In genomic region chr9:107542721-107543120, GRCm38 (mm10) we compare ENCODE assay signal across 8 mouse cellular contexts. TPM values are rescaled to one million over a fixed set of nuclear protein-coding genes. Genes with fewer than 3 reads are reported as not detected.
DNase-seq lines count a peak whose midpoint lies in the region; ATAC-seq and TF ChIP-seq lines count a peak whose summit lies in the region.

No protein-coding gene starts in this region.

- H3K4me2 ChIP-seq in neural tube, embryonic 11.5 days (ENCODE audit: low read depth) = peak overlapping the region; percentile 85
- H3K4me2 ChIP-seq in limb, embryonic 12.5 days = peak overlapping the region; percentile 83
- H3K4me2 ChIP-seq in stomach, postnatal 0 days (replicated peaks; ENCODE audit: low read depth) = peak overlapping the region; percentile 78

- 47% methylated on average over 8 of the region's 8 CpGs for WGBS in neural tube, embryonic 11.5 days
- WGBS in limb, embryonic 12.5 days = 36% methylated on average over 8 of the region's 8 CpGs
- 35% methylated on average over 8 of the region's 8 CpGs for WGBS in stomach, postnatal 0 days

- H3K36me3 ChIP-seq in neural tube, embryonic 11.5 days (ENCODE audit: control insufficient read depth, insufficient read depth, low read length) = peaks cover 15% of the 10 kb centered on the region
- peaks cover 48% of the 10 kb centered on the region for H3K36me3 ChIP-seq in limb, embryonic 12.5 days
- peaks cover 13% of the 10 kb centered on the region for H3K36me3 ChIP-seq in stomach, postnatal 0 days (ENCODE audit: control insufficient read depth, insufficient read depth, low read length)

- H3K27me3 ChIP-seq in neural tube, embryonic 11.5 days (ENCODE audit: control insufficient read depth, insufficient read depth, low read length) = no peaks in the 10 kb centered on the region
- no peaks in the 10 kb centered on the region for H3K27me3 ChIP-seq in limb, embryonic 12.5 days
- no peaks in the 10 kb centered on the region for H3K27me3 ChIP-seq in stomach, postnatal 0 days (ENCODE audit: control insufficient read depth, insufficient read depth, low read length)

- peak; percentile 27 for DNase-seq in cerebellum, adult 8-10 months
- no peak for DNase-seq in neural tube, embryonic 11.5 days (ENCODE audit: low spot score)
- DNase-seq in neural tube, embryonic 10.5 days (ENCODE audit: extremely low spot score, low spot score) = no peak
- no peak for DNase-seq in stomach, postnatal 0 days (ENCODE audit: low spot score)
- DNase-seq in gastrocnemius, adult 8-10 months (ENCODE audit: low spot score in 2 of 2) = no peak
- DNase-seq in adrenal gland, postnatal 14 days = no peak

- TF ChIP-seq CTCF in stomach, postnatal 0 days (IDR thresholded peaks at IDR 0.05; ENCODE audit: low read depth) = no peak

- no peaks in the 10 kb centered on the region for H3K9me3 ChIP-seq in neural tube, embryonic 11.5 days (ENCODE audit: control insufficient read depth, low read length)
- no peaks in the 10 kb centered on the region for H3K9me3 ChIP-seq in limb, embryonic 12.5 days
- no peaks in the 10 kb centered on the region for H3K9me3 ChIP-seq in stomach, postnatal 0 days (ENCODE audit: control insufficient read depth, low read length)

- no peak for ATAC-seq in cerebellum, adult (ENCODE audit: insufficient number of reproducible peaks, low FRiP score, low TSS enrichment)
- ATAC-seq in neural tube, embryonic 11.5 days (ENCODE audit: insufficient read depth, low FRiP score, low TSS enrichment) = no peak
- ATAC-seq in limb, embryonic 12.5 days (ENCODE audit: insufficient number of reproducible peaks, insufficient read depth, low FRiP score, low TSS enrichment, low read depth) = no peak
- no peak for ATAC-seq in stomach, postnatal 0 days (ENCODE audit: low FRiP score, low TSS enrichment)

- H3K4me1 ChIP-seq in neural tube, embryonic 11.5 days (ENCODE audit: control insufficient read depth, insufficient read depth, low read length) = peaks cover 22% of the 10 kb centered on the region
- peaks cover 40% of the 10 kb centered on the region for H3K4me1 ChIP-seq in limb, embryonic 12.5 days (replicated peaks)
- H3K4me1 ChIP-seq in stomach, postnatal 0 days (replicated peaks; ENCODE audit: control insufficient read depth, insufficient read depth) = 0 out of 2 replicates have a peak, but pooled peaks cover 2% of the 10 kb centered on the region

- H3K4me3 ChIP-seq in neural tube, embryonic 11.5 days (ENCODE audit: low read depth, low read length) = peak overlapping the region; percentile 52
- peak overlapping the region; percentile 60 for H3K4me3 ChIP-seq in limb, embryonic 12.5 days (replicated peaks)
- H3K4me3 ChIP-seq in stomach, postnatal 0 days (ENCODE audit: low read depth, low read length) = peak overlapping the region; percentile 63

- no peak for TF ChIP-seq EP300 in stomach, postnatal 0 days (optimal IDR thresholded peaks at IDR 0.05)

- no peak overlapping the region for H3K27ac ChIP-seq in neural tube, embryonic 11.5 days (ENCODE audit: low read depth, low read length)
- H3K27ac ChIP-seq in limb, embryonic 12.5 days = no peak overlapping the region
- no peak overlapping the region for H3K27ac ChIP-seq in stomach, postnatal 0 days (replicated peaks)

- H3K9ac ChIP-seq in neural tube, embryonic 11.5 days (ENCODE audit: low read length) = peak overlapping the region; percentile 65
- H3K9ac ChIP-seq in limb, embryonic 12.5 days (replicated peaks) = peak overlapping the region; percentile 57
- H3K9ac ChIP-seq in stomach, postnatal 0 days (ENCODE audit: low read length) = peak overlapping the region; percentile 55; the same call in 1 of the 2 replicates

RNA-seq across cellular contexts. Expression of gene Nprl2, which starts 0.7 kb away (rescaled TPM):
- 45.8 and 48.9 TPM in 2 replicates for polyA plus RNA-seq in neural tube, embryonic 11.5 days (2014; fragmentation: Nextera tagmentation; extraction: Ambion mirVana)
- 38.6 and 40.1 TPM in 2 replicates for polyA plus RNA-seq in limb, embryonic 12.5 days (2016; fragmentation: Nextera tagmentation; extraction: Ambion mirVana)
- 24.8 and 24.9 TPM in 2 replicates for polyA plus RNA-seq in stomach, postnatal 0 days (2015; fragmentation: Nextera tagmentation; extraction: Ambion mirVana)
- total RNA-seq in gastrocnemius, adult 8-10 months (2022) = 10 to 100 TPM; 10.4 to 13.4 (median 11.0) TPM
- total RNA-seq in adrenal gland, postnatal 14 days (2021) = 21.5 and 22.2 TPM in 2 replicates

RNA-seq across cellular contexts. Expression of gene Cyb561d2, which starts 0.7 kb away (rescaled TPM):
- polyA plus RNA-seq in neural tube, embryonic 11.5 days (2014; fragmentation: Nextera tagmentation; extraction: Ambion mirVana) = 19.7 and 21.9 TPM in 2 replicates
- polyA plus RNA-seq in limb, embryonic 12.5 days (2016; fragmentation: Nextera tagmentation; extraction: Ambion mirVana) = 15.3 and 15.6 TPM in 2 replicates
- polyA plus RNA-seq in stomach, postnatal 0 days (2015; fragmentation: Nextera tagmentation; extraction: Ambion mirVana) = 26.7 and 28.2 TPM in 2 replicates
- 1 to 10 TPM; 3.5 to 4.9 (median 4.2) TPM for total RNA-seq in gastrocnemius, adult 8-10 months (2022)
- total RNA-seq in adrenal gland, postnatal 14 days (2021) = 14.0 and 17.4 TPM in 2 replicates

RNA-seq across cellular contexts. Expression of gene Zmynd10, which starts 4.4 kb away (rescaled TPM):
- 0.65 and 1.3 TPM in 2 replicates for polyA plus RNA-seq in neural tube, embryonic 11.5 days (2014; fragmentation: Nextera tagmentation; extraction: Ambion mirVana)
- 1.2 and 1.7 TPM in 2 replicates for polyA plus RNA-seq in limb, embryonic 12.5 days (2016; fragmentation: Nextera tagmentation; extraction: Ambion mirVana)
- polyA plus RNA-seq in stomach, postnatal 0 days (2015; fragmentation: Nextera tagmentation; extraction: Ambion mirVana) = 0.94 and 0.97 TPM in 2 replicates
- total RNA-seq in gastrocnemius, adult 8-10 months (2022) = under 1 TPM in 1 of 4 experiments, not detected in 3; 0.22 TPM
- 0.19 and 0.38 TPM in 2 replicates for total RNA-seq in adrenal gland, postnatal 14 days (2021)

RNA-seq across cellular contexts. Expression of gene Rassf1, which starts 8.6 kb away (rescaled TPM):
- 38.5 and 41.3 TPM in 2 replicates for polyA plus RNA-seq in neural tube, embryonic 11.5 days (2014; fragmentation: Nextera tagmentation; extraction: Ambion mirVana)
- 59.8 and 64.8 TPM in 2 replicates for polyA plus RNA-seq in limb, embryonic 12.5 days (2016; fragmentation: Nextera tagmentation; extraction: Ambion mirVana)
- 44.2 and 46.5 TPM in 2 replicates for polyA plus RNA-seq in stomach, postnatal 0 days (2015; fragmentation: Nextera tagmentation; extraction: Ambion mirVana)
- total RNA-seq in gastrocnemius, adult 8-10 months (2022) = 10 to 100 TPM in 3 of 4 experiments, 1 to 10 TPM in 1; 9.3 to 14.4 (median 11.9) TPM
- total RNA-seq in adrenal gland, postnatal 14 days (2021) = 22.9 and 26.2 TPM in 2 replicates

RNA-seq across cellular contexts. Expression of gene Tmem115, which starts 9.0 kb away (rescaled TPM):
- polyA plus RNA-seq in neural tube, embryonic 11.5 days (2014; fragmentation: Nextera tagmentation; extraction: Ambion mirVana) = 47.0 and 47.2 TPM in 2 replicates
- polyA plus RNA-seq in limb, embryonic 12.5 days (2016; fragmentation: Nextera tagmentation; extraction: Ambion mirVana) = 47.0 and 47.7 TPM in 2 replicates
- polyA plus RNA-seq in stomach, postnatal 0 days (2015; fragmentation: Nextera tagmentation; extraction: Ambion mirVana) = 41.9 and 43.2 TPM in 2 replicates
- 10 to 100 TPM; 15.4 to 19.0 (median 16.6) TPM for total RNA-seq in gastrocnemius, adult 8-10 months (2022)
- total RNA-seq in adrenal gland, postnatal 14 days (2021) = 36.1 and 36.9 TPM in 2 replicates
